Mouse (Mus musculus) lung, postnatal 0 days (tissue): ENCODE measurements at regions not wholly inside any gene's neighbourhood (a gene's known extent, or its start where the extent isn't known, plus 50 kb on each side); places are given as distances from the start of the nearest gene placed in this dataset.

Source experiments
- ATAC-seq: fragments of 200-750 bp; cut with Nextera tagmentation; 2 replicates; pipeline ENCODE4 v1.8.0; 2017; ENCODE audit warnings: moderate library complexity
- DNase-seq: peaks from one replicate; pipeline ENCODE4 v3.0.0-alpha.2; 2016; ENCODE audit warnings: low spot score
- H3K27ac ChIP-seq: fragments of 300-500 bp; sonication (generic); 2 replicates; pipeline ENCODE4 v1.5.1; 2014; ENCODE audit warnings: antibody characterized with exemption, mild to moderate bottlenecking, low read length, mixed read lengths
- H3K27me3 ChIP-seq: fragments of 300-500 bp; sonication (generic); replicated peaks from 2 replicates; pipeline ENCODE4 v1.6.1; 2014; ENCODE audit warnings: low read length, mixed read lengths; ENCODE audit not compliant: insufficient read depth
- H3K36me3 ChIP-seq: fragments of 300-500 bp; sonication (generic); 2 replicates; pipeline ENCODE4 v1.6.1; 2014; ENCODE audit warnings: low read length, mixed read lengths; ENCODE audit not compliant: insufficient read depth
- H3K4me1 ChIP-seq: fragments of 300-500 bp; sonication (generic); 2 replicates; pipeline ENCODE4 v1.6.1; 2014; ENCODE audit warnings: antibody characterized with exemption, low read depth, low read length, mixed read lengths; ENCODE audit not compliant: insufficient read depth
- H3K4me2 ChIP-seq: fragments of 300-500 bp; sonication (generic); replicated peaks from 2 replicates; pipeline ENCODE4 v1.6.1; 2014; ENCODE audit warnings: low read depth, mild to moderate bottlenecking, low read length, moderate library complexity, mixed read lengths
- H3K4me3 ChIP-seq: fragments of 300-500 bp; sonication (generic); 2 replicates; pipeline ENCODE4 v1.5.1; 2014; ENCODE audit warnings: low read depth, low read length
- H3K9ac ChIP-seq: fragments of 300-500 bp; sonication (generic); replicated peaks from 2 replicates; pipeline ENCODE4 v1.6.1; 2014; ENCODE audit warnings: low read depth, mild to moderate bottlenecking
- H3K9me3 ChIP-seq: fragments of 300-500 bp; sonication (generic); 2 replicates; pipeline ENCODE4 v1.6.1; 2016; ENCODE audit warnings: low read length, mixed read lengths
- CTCF ChIP-seq: IDR thresholded peaks from 2 replicates; pipeline ENCODE4 v1.5.1; 2016; ENCODE audit warnings: antibody characterized with exemption, mild to moderate bottlenecking
- EP300 ChIP-seq: IDR thresholded peaks from 2 replicates; pipeline ENCODE4 v1.6.1; 2016; ENCODE audit warnings: antibody characterized with exemption, mild to moderate bottlenecking, control low read depth
- WGBS: fragments of 180-500 bp; shearing (Covaris S2); extraction: QIAGEN DNeasy Blood & Tissue Kit; methylation state at CpG from one replicate; pipeline ENCODE4 v1.1.7; 2014; 5-methylcytosine and 5-hydroxymethylcytosine counted together

- TF ChIP-seq EP300 (no peak), CTCF (no peak)
- no peak for ATAC-seq
- WGBS: 9% methylated on average over 9 of the region's 13 CpGs
- Histone ChIP-seq H3K4me1 (no peaks in the 10 kb centered on the region), H3K27ac (no peak overlapping the region), H3K4me2 (no peak overlapping the region), H3K9ac (no peak overlapping the region), H3K9me3 (no peaks in the 10 kb centered on the region), H3K4me3 (no peak overlapping the region), H3K27me3 (0 out of 2 replicates have a peak, but pooled peaks cover 2% of the 10 kb centered on the region), H3K36me3 (no peaks in the 10 kb centered on the region)
- DNase-seq: no peak
Observed at GRCm38 (mm10) chr5:33529771-33530170, 96.0 kb upstream of the Nkx1-1 start.

- no peaks in the 10 kb centered on the region for H3K4me1 ChIP-seq
- no peaks in the 10 kb centered on the region for H3K27me3 ChIP-seq
- no peak for DNase-seq
- H3K27ac ChIP-seq: no peak overlapping the region
- H3K9me3 ChIP-seq: no peaks in the 10 kb centered on the region
- ATAC-seq: no peak
- no peak overlapping the region for H3K9ac ChIP-seq
- H3K4me3 ChIP-seq: no peak overlapping the region
- TF ChIP-seq CTCF: no peak
- TF ChIP-seq EP300: no peak
- no peak overlapping the region for H3K4me2 ChIP-seq
- 27% methylated on average over 14 of the region's 14 CpGs for WGBS
- no peaks in the 10 kb centered on the region for H3K36me3 ChIP-seq
Observed at GRCm38 (mm10) chr5:33528971-33529670, 95.3 kb upstream of the Nkx1-1 start.

DNA sequence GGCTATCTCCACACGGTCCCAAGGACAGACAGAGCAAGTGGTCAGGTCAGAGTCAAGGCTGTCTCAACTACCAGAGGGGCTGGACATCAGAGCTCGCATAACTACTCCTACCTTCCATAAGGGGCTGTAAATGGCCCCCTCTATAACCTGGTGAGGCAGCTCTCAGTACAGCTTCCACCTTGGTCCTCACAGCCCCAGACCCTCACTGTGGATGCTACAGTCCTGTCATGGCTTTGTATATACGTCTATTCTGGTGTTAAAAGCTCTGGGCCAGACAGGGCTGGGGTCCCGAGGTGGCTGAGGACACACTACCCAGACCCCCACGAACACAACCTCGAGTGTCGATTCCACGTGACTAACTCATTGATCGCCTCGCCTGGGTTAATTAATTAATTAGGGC, 94.0 kb upstream of the Nkx1-1 start:
- H3K4me1 ChIP-seq: no peaks in the 10 kb centered on the region
- no peak overlapping the region for H3K4me3 ChIP-seq
- H3K36me3 ChIP-seq: no peaks in the 10 kb centered on the region
- H3K4me2 ChIP-seq: no peak overlapping the region
- WGBS: 75% methylated on average over 10 of the region's 10 CpGs
- no peaks in the 10 kb centered on the region for H3K9me3 ChIP-seq
- ATAC-seq (no peak), DNase-seq (no peak)
- TF ChIP-seq EP300 (no peak), CTCF (no peak)
- H3K27me3 ChIP-seq: no peaks in the 10 kb centered on the region
- no peak overlapping the region for H3K9ac ChIP-seq
- H3K27ac ChIP-seq: no peak overlapping the region

GRCm38 (mm10) chr5:33527316-33527715, 93.5 kb upstream of the Nkx1-1 start:
- Histone ChIP-seq H3K4me1 (no peaks in the 10 kb centered on the region), H3K9me3 (no peaks in the 10 kb centered on the region), H3K27me3 (no peaks in the 10 kb centered on the region), H3K4me2 (no peak overlapping the region), H3K36me3 (no peaks in the 10 kb centered on the region), H3K27ac (no peak overlapping the region), H3K9ac (no peak overlapping the region), H3K4me3 (no peak overlapping the region)
- 85% methylated on average over 8 of the region's 8 CpGs for WGBS
- ATAC-seq (no peak), DNase-seq (no peak)
- TF ChIP-seq CTCF: no peak
- TF ChIP-seq EP300: no peak

GRCm38 (mm10) chr5:33521951-33522742, 88.4 kb upstream of the Nkx1-1 start:
- H3K27ac ChIP-seq: no peak overlapping the region
- no peak overlapping the region for H3K4me2 ChIP-seq
- no peak for DNase-seq
- no peak for ATAC-seq
- no peaks in the 10 kb centered on the region for H3K27me3 ChIP-seq
- H3K4me3 ChIP-seq: no peak overlapping the region
- no peaks in the 10 kb centered on the region for H3K9me3 ChIP-seq
- H3K4me1 ChIP-seq: no peaks in the 10 kb centered on the region
- H3K9ac ChIP-seq: no peak overlapping the region
- no peaks in the 10 kb centered on the region for H3K36me3 ChIP-seq
- TF ChIP-seq EP300 (no peak), CTCF (no peak)
- 85% methylated on average over 16 of the region's 16 CpGs for WGBS

DNA sequence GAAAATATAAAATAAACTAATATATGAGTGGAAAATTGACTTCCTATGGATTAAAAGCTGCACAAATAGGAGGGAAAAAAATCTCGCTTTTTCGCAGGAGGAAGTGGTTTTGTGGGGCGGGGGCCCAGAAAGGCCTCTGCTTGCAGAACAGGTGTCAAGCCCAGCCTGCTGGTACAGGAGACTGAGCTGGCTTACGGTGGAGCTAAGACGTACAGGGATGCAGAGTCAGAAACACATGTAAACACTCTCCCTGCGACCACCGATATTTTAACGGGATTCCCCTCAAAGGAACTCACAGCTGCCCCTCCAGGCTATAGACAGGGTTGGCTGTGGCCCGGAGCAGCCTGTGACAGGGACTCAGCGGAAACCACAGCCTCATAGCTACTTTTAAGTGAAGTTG, 87.1 kb upstream of the Nkx1-1 start:
- 57% methylated on average over 10 of the region's 10 CpGs for WGBS
- no peak overlapping the region for H3K4me3 ChIP-seq
- ATAC-seq: no peak
- H3K9ac ChIP-seq: no peak overlapping the region
- DNase-seq: no peak
- H3K4me2 ChIP-seq: no peak overlapping the region
- TF ChIP-seq CTCF: no peak
- no peak for TF ChIP-seq EP300
- H3K4me1 ChIP-seq: no peaks in the 10 kb centered on the region
- no peaks in the 10 kb centered on the region for H3K9me3 ChIP-seq
- no peak overlapping the region for H3K27ac ChIP-seq
- H3K27me3 ChIP-seq: no peaks in the 10 kb centered on the region
- no peaks in the 10 kb centered on the region for H3K36me3 ChIP-seq
